Mouse (Mus musculus): ENCODE results near the gene Fam129b.

Fam129b gene

DNA sequence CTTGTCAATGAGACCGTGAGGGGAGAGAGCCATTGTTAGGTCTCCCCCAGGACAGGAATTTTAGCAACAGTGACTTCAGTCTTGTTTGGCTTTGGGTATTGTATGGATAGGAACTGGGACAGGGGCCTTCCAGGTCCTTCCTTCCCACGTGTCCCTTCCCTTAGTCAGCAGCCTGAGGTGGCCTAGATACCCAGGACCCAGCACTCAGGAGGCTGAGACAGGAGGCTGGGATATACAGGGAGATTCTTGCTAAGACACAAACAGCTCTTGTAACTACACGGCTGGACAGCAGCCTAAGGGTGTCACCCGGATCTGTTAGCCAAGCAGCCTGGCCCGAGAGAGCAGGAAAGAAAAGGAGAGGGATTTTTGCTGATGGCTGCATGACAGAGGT, 16.3 kb upstream of the Fam129b start:
- DNase-seq (ENCODE audit: low spot score in 2 of 2), result no peak

DNA sequence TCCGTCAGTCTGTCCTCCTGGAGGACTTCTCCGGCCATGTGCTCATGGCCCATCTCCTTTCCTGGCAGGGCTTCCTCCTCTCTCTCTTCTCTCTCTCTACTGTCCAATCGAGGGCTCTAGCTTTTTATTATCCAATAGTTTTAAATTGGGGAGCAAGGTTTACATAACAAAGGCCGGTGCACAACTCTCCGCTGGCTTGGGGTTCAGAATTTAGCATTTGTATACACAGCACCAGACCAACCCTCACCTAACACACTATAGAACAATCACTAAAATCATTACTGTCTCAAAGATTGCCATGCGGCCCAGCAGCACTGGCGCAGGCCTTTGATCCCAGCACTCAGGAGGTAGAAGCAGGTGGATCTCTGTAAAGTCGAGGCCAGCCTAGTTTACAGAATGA, 15.1 kb upstream of the Fam129b start:
- DNase-seq (ENCODE audit: low spot score in 2 of 2), result no peak

DNA sequence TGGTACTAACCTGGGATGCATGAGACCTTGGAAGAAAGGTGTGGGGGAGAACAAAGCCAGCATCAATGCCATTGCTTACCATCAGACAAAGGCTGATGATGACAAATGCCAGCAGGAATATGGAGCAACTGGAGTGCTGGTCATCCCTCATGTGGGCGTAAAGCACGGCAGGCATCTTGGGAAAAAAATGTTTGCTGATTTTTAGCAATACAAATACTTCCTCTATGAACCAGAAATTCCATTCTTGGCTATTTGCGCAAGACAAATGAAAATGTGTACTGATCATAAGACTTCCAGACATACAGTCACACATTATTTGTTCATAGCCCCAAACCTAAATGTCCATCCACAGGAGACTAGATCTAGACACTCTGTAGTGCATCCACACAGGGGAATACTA, 12.6 kb upstream of the Fam129b start:
- no peak for DNase-seq (ENCODE audit: low spot score in 2 of 2)

DNA sequence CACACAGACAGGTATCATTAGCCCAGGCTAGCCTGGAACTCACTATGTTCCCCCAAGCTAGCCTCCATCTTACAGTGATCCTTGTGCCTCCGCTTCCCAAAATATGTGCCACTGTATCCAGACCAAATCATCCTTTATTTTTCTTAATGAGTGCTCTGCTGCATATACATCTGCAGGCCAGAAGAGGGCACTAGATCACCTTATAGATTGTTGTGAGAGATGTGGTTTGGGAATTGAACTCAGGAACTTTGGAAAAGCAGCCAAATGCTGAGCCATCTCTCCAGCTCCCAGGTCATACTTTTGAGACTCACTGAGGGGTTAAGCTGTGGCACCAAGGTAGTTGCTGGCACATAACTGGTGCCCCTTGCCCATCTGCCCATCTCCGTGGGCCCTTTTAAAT, 11.2 kb upstream of the Fam129b start:
- no peak for DNase-seq (ENCODE audit: low spot score in 2 of 2)

DNA sequence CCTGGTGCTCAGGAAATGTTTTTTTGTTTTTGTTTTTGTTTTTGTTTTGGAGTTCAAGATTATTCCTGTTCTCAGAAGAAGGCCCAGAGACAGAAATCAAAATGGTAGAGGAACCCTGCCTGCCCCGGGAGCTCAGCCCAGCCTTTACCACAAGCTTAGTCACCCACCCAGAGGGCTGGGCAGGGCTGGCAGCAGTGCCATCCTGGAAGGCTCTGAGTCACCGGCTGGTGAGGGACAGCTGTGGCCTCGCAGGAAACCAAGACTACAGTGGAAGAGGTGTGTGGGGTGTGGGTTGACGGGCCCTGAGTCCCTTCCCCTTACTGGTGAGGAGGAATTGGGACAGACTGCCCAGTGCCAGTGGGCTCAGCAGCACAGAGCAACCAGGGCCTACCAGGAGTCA, 8.6 kb upstream of the Fam129b start:
- no peak for DNase-seq (ENCODE audit: low spot score in 2 of 2)

DNA sequence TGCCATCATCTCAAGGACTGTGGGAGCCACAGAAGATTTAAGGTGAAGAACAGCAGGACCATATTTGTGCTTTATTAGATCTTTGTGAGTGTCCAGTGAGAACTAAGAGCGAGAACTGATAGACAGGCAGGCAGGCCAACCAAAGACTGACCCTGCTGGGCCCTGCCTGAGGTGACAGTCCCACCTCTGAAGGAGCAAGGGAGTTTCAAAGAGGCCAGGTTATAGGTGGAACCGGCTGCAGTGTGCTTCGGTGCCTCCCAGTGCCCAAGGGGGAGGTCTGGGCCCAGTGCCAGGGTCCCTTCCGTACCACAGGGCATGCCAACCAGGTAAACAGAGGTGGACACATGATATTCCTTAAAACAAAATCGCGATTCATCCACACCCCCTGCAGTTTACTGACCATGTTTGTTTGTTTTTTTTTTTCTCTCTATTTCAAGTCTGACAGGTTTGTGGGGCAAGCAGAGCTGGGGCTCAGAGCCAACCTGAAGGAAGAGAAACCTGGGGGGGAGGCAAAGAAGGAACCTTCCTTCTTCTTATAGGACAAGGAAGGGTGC, 6.1 kb upstream of the Fam129b start:
- no peak for DNase-seq (ENCODE audit: low spot score in 2 of 2)

DNA sequence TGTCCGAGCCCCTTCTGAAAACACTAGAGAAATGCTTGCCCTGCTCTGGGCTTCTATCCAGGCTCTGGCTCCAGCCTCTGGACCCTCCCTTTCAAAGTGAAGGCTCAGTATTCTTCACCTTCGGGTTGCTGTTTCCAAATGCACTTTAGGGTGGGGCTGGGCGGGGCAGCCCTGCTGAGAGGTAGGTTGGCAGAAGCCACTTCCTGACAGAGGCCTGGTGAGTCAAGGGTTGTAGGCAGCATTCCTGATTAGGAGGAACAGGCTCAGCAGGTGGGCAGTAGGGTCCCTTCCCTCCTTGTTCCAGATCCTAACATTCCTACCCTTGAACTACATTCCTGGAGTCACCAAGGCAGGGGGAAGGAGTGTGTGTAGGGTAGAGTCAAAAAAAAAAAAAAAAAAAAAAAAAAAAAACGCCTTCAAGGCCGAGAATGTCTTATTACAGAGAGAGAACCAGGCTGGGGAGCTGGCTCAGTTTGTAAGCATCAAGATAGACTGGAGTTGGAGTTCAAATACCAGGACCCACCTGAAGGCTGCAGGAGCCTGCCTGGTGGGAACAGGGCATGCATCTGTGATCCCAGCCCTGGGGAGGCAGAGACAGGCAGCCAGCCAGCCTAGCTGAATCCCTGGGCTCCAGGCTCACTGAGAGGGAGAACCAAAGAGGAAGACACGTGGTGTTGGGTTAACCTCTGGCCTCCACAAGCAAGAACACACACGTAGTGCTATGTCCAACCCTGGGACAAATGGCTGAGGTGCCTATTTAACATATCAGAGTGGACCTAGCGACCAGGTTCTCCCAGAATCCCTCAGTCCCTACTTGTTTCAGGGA, 5.4 kb upstream of the Fam129b start:
- no peak for DNase-seq (ENCODE audit: low spot score in 2 of 2)

DNA sequence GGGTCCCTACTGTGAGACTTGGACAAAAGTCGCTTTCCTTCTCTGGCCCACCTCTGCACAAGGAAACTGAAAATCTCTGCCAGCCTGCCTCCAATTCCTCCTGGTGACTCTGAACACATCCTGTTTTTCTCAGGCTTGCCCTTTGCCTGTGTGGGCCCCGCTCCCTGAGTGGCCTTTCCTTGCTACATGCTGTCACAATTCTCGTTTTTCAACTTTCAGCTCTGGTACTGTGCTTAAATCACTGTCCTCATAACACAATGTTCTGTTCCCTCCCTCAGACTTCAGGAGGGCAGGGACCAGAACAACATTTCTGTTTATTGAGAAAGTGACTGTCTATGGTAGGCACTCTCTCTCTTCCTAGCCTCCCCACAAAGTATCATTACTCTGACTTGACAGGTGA, 1.8 kb upstream of the Fam129b start:
- DNase-seq (ENCODE audit: low spot score in 2 of 2), result no peak

DNA sequence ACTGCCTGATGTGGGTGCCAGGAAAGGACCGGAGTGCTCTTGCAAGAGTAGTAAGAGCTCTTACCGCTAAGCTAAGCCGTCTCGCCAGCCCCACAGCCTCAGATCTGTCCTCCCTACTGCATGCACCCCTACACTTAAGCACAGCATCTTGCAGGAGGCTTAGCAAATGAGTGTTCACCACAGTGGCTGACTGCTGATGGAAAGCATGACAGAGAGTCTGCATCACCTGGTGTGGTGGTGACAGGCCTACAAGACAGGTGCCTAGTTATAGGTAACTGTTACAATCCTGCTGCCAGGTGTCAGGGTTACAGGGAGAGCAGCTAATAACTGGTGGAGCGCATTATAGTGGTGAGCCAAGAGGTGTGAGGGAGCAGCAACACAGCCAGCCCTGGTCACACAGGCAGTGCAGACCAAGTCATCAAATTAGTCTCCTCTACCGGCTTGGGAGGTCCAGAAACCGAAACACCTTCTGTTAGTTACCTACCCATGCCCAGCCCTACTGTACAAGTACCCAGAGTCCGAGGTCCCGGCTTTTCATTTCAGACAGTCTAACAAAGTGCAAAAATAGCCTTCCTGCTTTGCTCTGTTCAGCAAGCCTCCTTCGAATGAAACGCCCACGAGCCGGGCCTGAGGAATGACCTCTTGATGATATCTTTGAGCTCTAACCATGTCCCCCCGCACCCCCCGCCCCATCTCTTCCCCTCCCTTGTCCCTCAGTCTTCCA, 801 bp upstream of the Fam129b start:
- DNase-seq (ENCODE audit: low spot score in 2 of 2), result no peak

DNA sequence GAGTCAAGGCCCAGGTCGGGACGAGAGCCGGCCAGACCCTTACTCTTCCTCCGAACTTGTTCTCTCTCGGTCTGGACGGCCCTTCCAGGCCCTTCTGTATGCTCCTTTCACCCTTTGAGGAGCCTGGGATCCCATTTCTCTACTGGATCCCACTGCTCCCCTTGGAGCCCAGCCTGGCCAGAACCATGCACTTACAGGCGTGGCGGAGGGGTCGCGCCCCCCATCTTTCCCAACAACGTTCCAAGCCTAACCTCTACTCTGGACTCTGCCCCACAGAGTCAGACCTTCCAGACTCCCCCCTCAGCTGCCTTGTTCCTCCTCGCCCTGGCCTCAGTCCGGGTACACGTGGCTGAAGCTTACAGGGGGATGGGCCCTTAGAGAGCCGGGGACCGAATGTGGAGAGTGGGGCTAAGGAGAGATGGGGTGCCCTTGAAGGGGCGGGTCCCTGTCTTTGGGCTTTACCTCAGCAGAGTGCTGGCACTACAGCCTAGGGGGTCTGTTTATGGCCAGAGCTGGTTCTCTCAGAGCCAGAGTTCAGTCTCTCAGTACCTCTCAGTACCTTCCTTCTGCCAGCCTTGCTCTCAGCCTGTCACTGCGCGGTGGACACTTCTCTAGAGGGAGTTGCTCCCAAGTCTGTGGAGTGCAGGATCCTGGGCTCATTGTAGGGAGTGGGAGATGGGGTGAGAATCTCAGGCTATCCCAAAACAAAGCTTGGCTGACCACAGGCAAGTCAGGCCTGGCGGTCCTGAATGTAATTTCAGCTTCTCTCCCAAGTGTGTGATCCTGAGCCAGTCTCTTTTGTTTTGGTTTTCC, 782 bp downstream of the Fam129b start:
- no peak for DNase-seq (ENCODE audit: low spot score in 2 of 2)

DNA sequence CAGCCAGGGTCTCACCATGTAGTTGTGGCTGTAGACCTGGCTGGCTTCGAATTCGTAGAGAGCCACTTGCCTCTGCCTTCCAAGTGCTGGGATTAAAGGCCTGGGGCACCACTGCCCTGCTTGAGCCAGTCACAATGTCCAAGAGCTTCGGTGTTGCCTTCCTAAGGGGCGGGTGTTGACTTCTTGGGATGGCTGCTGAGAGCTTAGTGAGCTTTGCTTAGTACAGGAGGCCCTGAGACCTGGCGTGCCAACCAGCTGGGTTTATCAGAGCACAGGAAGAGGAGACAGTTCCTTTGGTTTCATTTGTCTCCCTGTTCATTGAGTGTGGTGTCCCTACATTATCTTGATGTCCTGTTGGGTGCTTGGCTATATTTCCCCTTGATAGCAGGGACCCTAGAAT, 1.4 kb downstream of the Fam129b start:
- no peak for DNase-seq (ENCODE audit: low spot score in 2 of 2)

DNA sequence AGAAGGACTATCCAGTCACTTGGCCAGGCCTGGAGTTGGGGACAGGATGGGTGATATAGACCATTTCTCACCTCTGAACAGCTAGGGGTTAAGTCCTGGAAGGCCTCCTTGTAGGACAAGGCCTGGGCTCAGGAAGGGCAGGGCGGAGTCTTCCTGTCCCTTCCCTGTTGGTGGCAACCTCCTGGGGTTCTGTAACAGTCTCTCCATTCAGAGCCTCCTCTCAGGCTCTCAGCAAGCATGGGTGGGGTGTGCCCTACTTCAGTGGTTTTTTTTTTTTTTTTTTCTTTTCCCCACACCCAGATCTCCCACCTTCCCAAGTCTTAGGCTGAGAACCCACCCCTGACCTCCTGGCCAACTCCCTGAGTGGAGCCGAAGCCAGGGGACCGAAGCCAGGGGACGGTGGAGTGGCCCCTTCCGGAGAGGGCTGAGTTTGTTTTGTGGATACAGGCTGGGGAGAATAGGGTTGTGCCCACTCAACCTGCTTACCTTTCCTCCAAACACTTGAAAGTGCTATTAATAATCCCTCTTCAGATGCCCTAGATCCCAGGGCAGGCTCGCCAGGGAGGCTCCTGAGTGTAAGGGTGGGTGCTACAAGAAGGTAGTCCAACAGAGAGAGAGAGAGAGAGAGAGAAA, 2.0 kb downstream of the Fam129b start:
- DNase-seq (ENCODE audit: low spot score in 2 of 2), result no peak

DNA sequence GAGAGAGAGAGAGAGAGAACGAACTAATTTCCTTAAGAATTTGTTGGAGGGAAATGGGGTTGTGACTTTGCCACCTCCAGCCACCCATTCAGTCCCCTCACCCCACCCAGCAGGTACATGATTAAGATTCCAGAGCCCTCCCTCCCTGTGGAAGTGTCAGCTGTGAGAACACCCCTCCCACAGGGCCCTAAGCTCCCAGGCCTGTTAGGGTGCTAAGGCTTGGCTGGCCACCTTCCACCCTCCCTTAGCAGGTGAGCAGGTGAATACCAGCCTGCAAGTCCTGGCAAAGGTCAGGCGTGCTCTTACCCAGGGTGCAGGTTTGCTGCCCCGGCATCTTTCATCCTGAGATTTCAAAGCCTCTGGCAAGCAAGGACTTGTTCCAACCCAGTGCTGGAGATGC, 2.5 kb downstream of the Fam129b start:
- no peak for DNase-seq (ENCODE audit: low spot score in 2 of 2)

DNA sequence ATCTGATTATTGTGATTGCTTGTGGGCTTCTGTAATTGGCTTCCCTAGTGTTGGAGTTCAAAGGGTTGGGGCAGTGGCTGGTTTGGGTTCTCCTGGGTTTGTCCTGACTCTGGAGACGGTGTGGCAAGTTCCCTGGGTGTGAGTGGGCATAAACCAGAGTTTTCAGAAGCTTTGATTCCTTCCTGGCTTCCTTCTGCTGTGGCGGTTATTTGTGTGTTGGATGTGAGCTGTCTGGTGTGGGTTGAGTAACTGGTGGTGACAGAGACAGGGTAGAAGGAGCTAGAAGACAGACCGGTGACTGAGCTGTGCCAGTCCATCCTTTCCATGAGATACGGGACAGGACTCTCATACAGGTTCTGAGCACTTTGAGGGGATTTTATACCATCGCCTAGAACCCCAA, 3.7 kb downstream of the Fam129b start:
- no peak for DNase-seq (ENCODE audit: low spot score in 2 of 2)

DNA sequence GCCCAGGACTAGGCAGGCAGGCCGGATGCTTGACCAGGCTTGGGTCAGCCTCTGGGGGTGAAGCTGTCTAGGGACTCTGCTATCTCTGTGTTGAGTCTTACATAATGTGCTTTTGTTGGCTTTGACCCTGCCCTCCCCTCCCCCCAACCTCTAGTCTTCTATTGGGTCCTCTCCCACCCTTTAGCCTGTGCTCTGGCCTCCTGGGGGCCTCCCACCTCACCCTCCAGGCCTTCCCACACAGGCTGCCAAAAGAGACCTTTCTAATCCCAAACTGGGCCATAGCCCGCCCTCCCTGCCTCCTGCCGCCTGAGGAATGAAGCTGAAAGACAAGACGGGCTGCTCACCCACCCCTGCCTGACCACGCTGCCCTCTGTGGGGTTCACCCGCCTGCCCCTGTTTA, 5.1 kb downstream of the Fam129b start:
- DNase-seq (ENCODE audit: low spot score in 2 of 2), result peak; percentile 65 to 67

DNA sequence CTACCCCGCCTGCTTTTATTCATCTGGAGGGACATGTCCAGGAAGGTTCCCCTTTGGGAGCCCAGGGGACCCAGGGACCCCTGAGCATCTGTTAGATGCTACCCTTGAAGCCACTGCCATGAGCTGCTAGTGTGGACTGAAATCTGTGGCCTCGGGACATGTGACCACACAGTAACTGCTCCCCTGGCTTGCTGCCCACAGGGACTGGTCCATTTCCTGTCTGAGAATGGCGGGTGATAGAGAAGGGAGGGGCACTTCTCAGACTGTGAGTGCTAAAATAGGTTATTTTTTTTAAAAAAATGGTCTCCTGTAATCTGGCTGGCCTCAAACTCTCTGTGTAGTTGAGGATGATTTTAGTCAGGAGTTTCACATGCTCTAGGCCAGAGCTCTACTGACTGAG, 5.8 kb downstream of the Fam129b start:
- DNase-seq (ENCODE audit: low spot score in 2 of 2), result peak; percentile 85 to 90

DNA sequence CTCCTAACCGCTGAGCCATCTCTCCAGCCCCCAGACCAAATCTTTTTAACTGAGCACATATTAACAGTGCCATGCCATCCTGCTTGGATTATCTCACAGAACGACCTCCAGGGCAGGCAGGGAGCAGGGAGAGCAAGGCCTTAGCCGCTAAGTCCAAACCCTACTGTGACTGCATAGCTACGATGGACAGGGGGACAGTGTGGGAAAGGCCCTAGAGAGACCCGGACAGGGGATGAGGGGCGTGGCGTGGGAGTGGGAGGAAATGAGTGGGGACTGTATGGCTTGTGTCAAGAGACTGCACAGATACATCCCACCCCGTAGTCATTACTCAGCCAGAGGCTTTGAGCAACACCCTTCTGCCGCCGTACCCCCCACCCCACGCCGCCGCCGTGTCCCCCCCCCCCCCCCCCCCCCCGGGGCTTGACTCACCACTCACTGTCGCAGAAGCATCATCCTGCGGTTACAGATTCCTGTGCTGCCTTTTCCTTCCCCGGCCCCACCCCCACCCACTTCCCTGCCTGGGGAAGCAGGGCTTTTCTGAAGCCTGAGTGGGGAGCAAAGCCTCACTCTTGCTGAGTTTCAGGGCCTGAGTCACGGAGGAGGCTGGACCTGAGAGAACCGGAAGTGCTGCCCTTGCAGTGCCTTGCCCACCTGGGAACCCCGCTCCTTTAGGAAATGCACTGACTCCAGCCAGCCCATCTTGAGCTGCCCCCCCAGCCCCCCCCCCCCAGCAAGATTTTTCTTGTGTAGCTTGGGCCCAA, 6.5 kb downstream of the Fam129b start:
- DNase-seq (ENCODE audit: low spot score in 2 of 2), result peak in 1 of 2 experiments; percentile 49

DNA sequence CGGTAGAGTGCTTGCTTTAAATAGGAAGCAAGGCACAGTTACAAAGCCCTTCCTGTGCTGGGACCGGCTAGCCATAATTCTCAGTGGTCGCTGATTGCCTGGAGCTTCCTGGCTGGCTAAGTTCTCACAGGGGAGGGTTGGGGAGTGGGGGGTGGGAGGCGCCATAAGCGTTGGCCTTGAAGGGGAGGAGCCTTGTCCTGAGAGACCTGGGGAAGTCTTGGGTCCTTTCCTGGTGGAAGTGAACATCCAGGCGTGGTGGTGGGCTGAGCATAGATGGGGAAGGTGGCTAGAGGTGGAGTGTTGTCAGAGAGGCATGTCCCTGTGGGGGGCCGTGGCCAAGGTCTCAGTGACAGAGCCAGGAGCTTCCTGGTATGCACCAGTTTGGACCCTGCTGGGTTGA, 8.8 kb downstream of the Fam129b start:
- DNase-seq (ENCODE audit: low spot score in 2 of 2), result no peak

DNA sequence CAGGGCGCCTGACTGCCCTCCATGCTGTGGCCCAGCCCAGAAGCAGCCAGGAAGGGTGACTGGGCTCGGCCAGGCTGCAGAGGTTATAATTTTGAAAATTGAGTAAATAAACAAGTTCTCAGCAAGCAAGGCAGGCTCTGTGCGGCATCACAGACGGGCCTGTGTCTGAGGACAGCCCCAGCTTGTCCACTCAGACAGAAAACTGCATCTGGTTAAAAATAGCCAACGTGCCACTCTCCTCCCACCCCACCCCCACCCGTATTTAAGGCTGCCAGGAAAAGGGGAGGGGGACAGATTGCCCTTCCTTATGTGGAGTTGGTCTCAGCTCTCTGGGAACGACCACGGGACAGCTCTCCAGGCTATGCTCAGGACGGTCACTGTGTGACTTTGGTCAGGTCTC, 12.1 kb downstream of the Fam129b start:
- DNase-seq (ENCODE audit: low spot score in 2 of 2), result no peak

DNA sequence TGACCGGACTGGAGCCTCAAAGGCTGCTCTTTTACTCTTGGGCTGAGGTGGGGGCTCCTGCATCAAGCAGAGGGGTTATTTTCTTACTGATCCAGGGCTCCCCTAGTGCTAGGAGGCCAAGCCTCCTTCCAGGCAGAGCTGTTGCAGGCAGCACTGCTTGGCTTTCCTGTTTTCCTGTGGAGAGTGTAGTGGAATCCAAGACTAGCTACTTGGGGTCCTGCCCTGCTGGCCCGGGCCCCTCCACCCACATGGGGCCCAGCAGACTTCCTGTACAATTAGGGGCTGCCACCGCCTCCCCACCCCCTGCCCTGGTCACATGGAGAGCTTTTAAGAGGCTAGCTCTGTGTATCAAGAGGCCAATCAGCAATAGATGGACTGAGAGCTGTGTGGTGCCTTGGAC, 12.6 kb downstream of the Fam129b start:
- DNase-seq (ENCODE audit: low spot score in 2 of 2), result no peak

DNA sequence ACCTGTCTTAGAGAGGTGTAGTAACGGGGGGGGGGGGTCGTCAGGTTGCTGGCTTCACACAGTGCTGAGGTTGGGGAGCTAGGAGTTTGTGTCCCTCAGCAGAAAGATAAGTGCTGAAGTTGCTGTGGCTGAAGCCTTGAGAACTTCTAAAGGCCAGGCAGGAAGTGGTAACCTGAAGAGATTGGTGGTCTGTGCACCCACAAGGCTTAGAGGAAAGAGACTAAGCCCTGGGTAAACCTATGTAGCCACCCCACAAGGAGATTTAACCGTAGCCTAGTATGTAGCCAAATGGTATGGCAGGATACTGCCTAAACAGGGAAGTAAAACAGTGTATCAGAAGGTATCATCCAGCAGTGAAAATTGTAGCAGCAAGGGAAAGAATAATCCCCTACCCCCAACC, 14.4 kb downstream of the Fam129b start:
- DNase-seq (ENCODE audit: low spot score in 2 of 2), result no peak
